Mouse (Mus musculus) olfactory bulb, adult 2 months (tissue): ENCODE results near the gene Mtfr1l.
"Not testable (repeated sequence)": the region's sequence is repeated elsewhere in the genome, so short reads cannot be mapped to it uniquely, and the experiment has no call there.

ENCODE experiments used
- CTCF ChIP-seq: fragments of 200-500 bp; IDR thresholded peaks from 2 replicates; pipeline ENCODE4 v1.5.1; 2012; ENCODE audit warnings: low read depth, mild to moderate bottlenecking, low read length, moderate library complexity; ENCODE audit not compliant: insufficient read depth
- POLR2A ChIP-seq: fragments of 200-500 bp; IDR thresholded peaks from 2 replicates; pipeline ENCODE4 v1.6.1; 2012; ENCODE audit warnings: mild to moderate bottlenecking, low read depth, low read length, moderate library complexity; ENCODE audit not compliant: insufficient read depth

DNA sequence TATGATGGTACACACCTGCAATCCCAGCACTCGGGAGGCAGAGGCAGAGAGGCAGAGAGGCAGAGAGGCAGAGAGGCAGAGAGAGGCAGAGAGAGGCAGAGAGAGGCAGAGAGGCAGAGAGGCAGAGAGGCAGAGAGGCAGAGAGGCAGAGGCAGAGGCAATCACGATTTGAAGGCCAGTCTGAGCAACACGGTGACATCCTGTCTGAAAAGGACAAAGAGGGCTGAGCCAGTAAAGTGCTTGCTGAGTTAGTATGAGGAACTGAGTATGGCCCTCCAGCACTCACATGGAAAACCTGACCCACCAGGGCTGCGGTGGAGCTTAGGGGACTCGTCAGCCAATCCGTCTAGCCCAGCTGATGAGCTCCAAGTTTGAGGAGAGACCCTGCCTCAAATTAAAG, 36.2 kb downstream of the Mtfr1l start:
- TF ChIP-seq POLR2A, CTCF: not testable (repeated sequence)
